Mouse (Mus musculus) hindlimb bud, embryonic 11.5 days (tissue): ENCODE measurements at regions not wholly inside any gene's neighbourhood (a gene's known extent, or its start where the extent isn't known, plus 50 kb on each side); places are given as distances from the start of the nearest gene placed in this dataset.

Source experiments
- DNase-seq: peaks from one replicate; pipeline ENCODE4 v3.0.0-alpha.2; 2012; ENCODE audit warnings: low read depth, low spot score; ENCODE audit errors: extremely low spot score

- DNase-seq, result no peak
These were observed 69.9 kb downstream of the Enc1 start for GRCm38 (mm10) chr13:97310855-97311189.

GRCm38 (mm10) chr13:97310186-97310854 lies 69.4 kb downstream of the Enc1 start:
- DNase-seq, result no peak

GRCm38 (mm10) chr13:97309411-97309810 lies 68.5 kb downstream of the Enc1 start:
- DNase-seq, result no peak

GRCm38 (mm10) chr13:97308431-97308830 lies 67.5 kb downstream of the Enc1 start:
- no peak for DNase-seq
